In the genomic region with DNA sequence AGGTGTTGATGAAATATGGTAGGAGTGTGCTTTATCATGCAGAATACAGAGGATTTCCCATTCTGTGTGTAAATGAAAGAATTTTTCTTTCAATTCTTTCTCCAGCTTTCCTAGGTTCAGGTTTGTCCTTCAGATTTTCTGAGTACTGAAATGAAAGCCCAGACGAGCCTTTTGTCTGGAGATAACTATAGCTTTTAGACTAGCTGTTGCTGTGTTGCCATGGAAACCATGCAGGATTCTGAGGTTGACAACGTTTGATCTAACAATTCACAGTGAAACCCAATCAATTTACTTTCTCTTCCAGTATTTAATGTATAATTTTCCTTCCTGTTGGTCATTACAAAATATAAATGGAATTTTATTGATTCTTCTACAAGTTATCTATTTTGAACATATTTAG, we compare ENCODE assay signal across 18 mouse cellular contexts. TPM values are rescaled to one million over a fixed set of nuclear protein-coding genes. Genes with fewer than 3 reads are reported as not detected.
A peak's percentile ranks its signal among the peaks of the same experiment; 100 is the strongest.
DNase-seq lines count a peak whose midpoint lies in the region; ATAC-seq lines count a peak whose summit lies in the region.
"Had no signal": no experiment of that assay in that cellular context is flagged by ENCODE, and none has a peak within 500 bp of the region (broad histone marks: within the 10 kb centered on the region; RNA-seq: fewer than 3 reads in every experiment).

No protein-coding gene starts in this region.

- H3K27ac ChIP-seq in forebrain, embryonic 11.5 days (ENCODE audit: low read depth, low read length): no peak overlapping the region
- no peak overlapping the region for H3K27ac ChIP-seq in forebrain, embryonic 10.5 days
- no peak overlapping the region for H3K27ac ChIP-seq in midbrain, embryonic 11.5 days (ENCODE audit: low read depth, low read length)
- H3K27ac ChIP-seq: embryonic facial prominence, embryonic 13.5 days; gastrocnemius, adult 2 months; heart, adult 2 months; stomach, postnatal 0 days had no signal

- no peaks in the 10 kb centered on the region for H3K9me3 ChIP-seq in forebrain, embryonic 11.5 days (ENCODE audit: control insufficient read depth, low read length)
- H3K9me3 ChIP-seq in forebrain, embryonic 10.5 days: no peaks in the 10 kb centered on the region
- no peaks in the 10 kb centered on the region for H3K9me3 ChIP-seq in midbrain, embryonic 11.5 days (ENCODE audit: control insufficient read depth, low read length)
- H3K9me3 ChIP-seq: embryonic facial prominence, embryonic 13.5 days had no signal

- H3K4me1 ChIP-seq in forebrain, embryonic 11.5 days (replicated peaks; ENCODE audit: control insufficient read depth, insufficient read depth, low read length): no peaks in the 10 kb centered on the region
- peaks cover 14% of the 10 kb centered on the region for H3K4me1 ChIP-seq in forebrain, embryonic 10.5 days
- H3K4me1 ChIP-seq in midbrain, embryonic 11.5 days (ENCODE audit: control insufficient read depth, insufficient read depth, low read length): peaks cover 3% of the 10 kb centered on the region; the same call in 1 of the 2 replicates
- H3K4me1 ChIP-seq: embryonic facial prominence, embryonic 13.5 days had no signal

- 6% methylated on average over 2 of the region's 2 CpGs for WGBS in forebrain, embryonic 11.5 days
- WGBS in forebrain, embryonic 10.5 days: 19% methylated on average over 2 of the region's 2 CpGs
- under 1% methylated on average over 2 of the region's 2 CpGs for WGBS in midbrain, embryonic 11.5 days

- no peaks in the 10 kb centered on the region for H3K27me3 ChIP-seq in forebrain, embryonic 11.5 days (ENCODE audit: control insufficient read depth, insufficient read depth, low read length)
- H3K27me3 ChIP-seq in forebrain, embryonic 10.5 days (ENCODE audit: poor library complexity, severe bottlenecking): no peaks in the 10 kb centered on the region
- H3K27me3 ChIP-seq in midbrain, embryonic 11.5 days (ENCODE audit: control insufficient read depth, insufficient read depth, low read length): no peaks in the 10 kb centered on the region
- H3K27me3 ChIP-seq: embryonic facial prominence, embryonic 13.5 days had no signal

- ATAC-seq in forebrain, embryonic 11.5 days (replicated peaks; ENCODE audit: low FRiP score): peak; percentile 51; the same call in 1 of the 2 replicates
- peak; percentile 74 for ATAC-seq in midbrain, embryonic 11.5 days (ENCODE audit: low FRiP score)
- ATAC-seq: Patski had no signal

- H3K4me2 ChIP-seq in forebrain, embryonic 11.5 days (ENCODE audit: low read depth, low read length, severe bottlenecking): no peak overlapping the region
- H3K4me2 ChIP-seq in midbrain, embryonic 11.5 days: no peak overlapping the region
- H3K4me2 ChIP-seq: embryonic facial prominence, embryonic 13.5 days had no signal

- H3K36me3 ChIP-seq in forebrain, embryonic 11.5 days (ENCODE audit: control insufficient read depth, insufficient read depth, low read length): no peaks in the 10 kb centered on the region
- no peaks in the 10 kb centered on the region for H3K36me3 ChIP-seq in forebrain, embryonic 10.5 days (replicated peaks)
- no peaks in the 10 kb centered on the region for H3K36me3 ChIP-seq in midbrain, embryonic 11.5 days (ENCODE audit: control insufficient read depth, insufficient read depth, low read length)
- H3K36me3 ChIP-seq: embryonic facial prominence, embryonic 13.5 days had no signal

- H3K4me3 ChIP-seq in forebrain, embryonic 11.5 days (ENCODE audit: low read depth, low read length): no peak overlapping the region
- H3K4me3 ChIP-seq in forebrain, embryonic 10.5 days: no peak overlapping the region
- no peak overlapping the region for H3K4me3 ChIP-seq in midbrain, embryonic 11.5 days (ENCODE audit: low read depth, low read length)
- H3K4me3 ChIP-seq: embryonic facial prominence, embryonic 13.5 days; gastrocnemius, adult 2 months; heart, adult 2 months had no signal

- H3K9ac ChIP-seq in forebrain, embryonic 11.5 days (ENCODE audit: low read length): no peak overlapping the region
- H3K9ac ChIP-seq in midbrain, embryonic 11.5 days (ENCODE audit: low read length): no peak overlapping the region
- H3K9ac ChIP-seq: embryonic facial prominence, embryonic 13.5 days had no signal

- no peak for DNase-seq in forebrain, embryonic 11.5 days (ENCODE audit: low spot score)
- no peak for DNase-seq in forebrain, embryonic 10.5 days (ENCODE audit: extremely low spot score, low spot score)
- DNase-seq in right cerebral cortex, adult 18-20 months: peak; percentile 25
- DNase-seq in right cerebral cortex, postnatal 25 days: no peak
- no peak for DNase-seq in midbrain, embryonic 11.5 days (ENCODE audit: low spot score, missing footprints)
- DNase-seq in B cell, adult 2 months: no peak
- DNase-seq in urinary bladder, adult 18-20 months (ENCODE audit: low spot score in 2 of 2): no peak
- no peak for DNase-seq in cerebellum, postnatal 4 days (ENCODE audit: low spot score in 2 of 2)
- DNase-seq: cerebellum, adult 2 months; gastrocnemius, adult 2 months; heart, adult 2 months; liver; lung, adult 2 months; lung, postnatal 4 days; thymus, postnatal 4 days had no signal

RNA-seq across cellular contexts. Expression of a gene that starts 34.5 kb away (rescaled TPM):
- polyA plus RNA-seq in forebrain, embryonic 11.5 days (2014; fragmentation: Nextera tagmentation; extraction: Ambion mirVana): 95.2 and 99.8 TPM in 2 replicates
- 28.0 and 29.8 TPM in 2 replicates for polyA plus RNA-seq in forebrain, embryonic 10.5 days (2016; fragmentation: Nextera tagmentation; extraction: Ambion mirVana)
- 163 and 190 TPM in 2 replicates for polyA plus RNA-seq in midbrain, embryonic 11.5 days (2014; fragmentation: Nextera tagmentation; extraction: Ambion mirVana)
- polyA plus RNA-seq: Patski had no signal
